ENCODE assay signal across 17 mouse cellular contexts in the genomic region with DNA sequence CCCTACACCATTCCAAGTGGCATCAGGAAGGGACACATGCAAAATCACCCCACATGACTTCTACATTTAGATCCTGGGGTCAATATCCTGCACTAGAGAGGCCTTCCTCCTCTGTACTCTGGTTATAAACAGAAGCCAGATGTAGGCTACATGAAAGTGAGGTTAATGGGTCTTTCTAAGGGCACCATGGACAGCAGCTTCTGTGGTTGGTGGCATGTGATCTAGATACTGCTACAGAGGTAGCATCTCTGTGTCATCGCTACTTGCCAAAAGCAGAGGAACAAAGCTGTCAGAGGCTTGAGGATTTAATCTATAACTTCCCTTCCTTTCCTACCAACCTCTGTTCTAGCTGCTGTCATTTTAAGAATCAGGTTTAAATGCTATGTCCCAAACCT.
DNase-seq lines count a peak whose midpoint lies in the region; ATAC-seq and TF ChIP-seq lines count a peak whose summit lies in the region.
"Had no signal": no experiment of that assay in that cellular context is flagged by ENCODE, and none has a peak within 500 bp of the region (broad histone marks: within the 10 kb centered on the region; RNA-seq: fewer than 3 reads in every experiment).

No protein-coding gene starts in this region.

- H3K4me1 ChIP-seq in heart, postnatal 0 days (ENCODE audit: control insufficient read depth, insufficient read depth) = no peaks in the 10 kb centered on the region
- H3K4me1 ChIP-seq in midbrain, embryonic 12.5 days = 0 out of 2 replicates have a peak, but pooled peaks cover 12% of the 10 kb centered on the region
- H3K4me1 ChIP-seq in midbrain, embryonic 10.5 days = 0 out of 2 replicates have a peak, but pooled peaks cover 4% of the 10 kb centered on the region
- H3K4me1 ChIP-seq: heart, embryonic 13.5 days; limb, embryonic 15.5 days; liver, embryonic 13.5 days had no signal

- H3K27me3 ChIP-seq in heart, postnatal 0 days (ENCODE audit: control insufficient read depth, insufficient read depth, low read length) = no peaks in the 10 kb centered on the region
- 0 out of 2 replicates have a peak, but pooled peaks cover 4% of the 10 kb centered on the region for H3K27me3 ChIP-seq in midbrain, embryonic 12.5 days
- no peaks in the 10 kb centered on the region for H3K27me3 ChIP-seq in midbrain, embryonic 10.5 days (ENCODE audit: low read depth, poor library complexity, severe bottlenecking)
- H3K27me3 ChIP-seq: embryonic facial prominence, embryonic 15.5 days; forebrain, embryonic 13.5 days; heart, embryonic 13.5 days; limb, embryonic 15.5 days; liver, embryonic 13.5 days had no signal

- WGBS in heart, postnatal 0 days = 96% methylated on average over 1 of the region's 1 CpGs
- 100% methylated on average over 1 of the region's 1 CpGs for WGBS in midbrain, embryonic 12.5 days
- WGBS in midbrain, embryonic 10.5 days = 97% methylated on average over 1 of the region's 1 CpGs

- peak; percentile 33; the same call in 1 of the 2 replicates for ATAC-seq in heart, postnatal 0 days (ENCODE audit: insufficient read depth, low read depth)
- peak; percentile 20; the same call in 1 of the 2 replicates for ATAC-seq in midbrain, embryonic 12.5 days (ENCODE audit: low FRiP score, low read depth)
- ATAC-seq: intestine, postnatal 0 days had no signal

- no peak overlapping the region for H3K4me3 ChIP-seq in heart, postnatal 0 days (ENCODE audit: low read depth, low read length)
- no peak overlapping the region for H3K4me3 ChIP-seq in midbrain, embryonic 12.5 days
- H3K4me3 ChIP-seq in midbrain, embryonic 10.5 days = no peak overlapping the region
- H3K4me3 ChIP-seq: embryonic facial prominence, embryonic 10.5 days; embryonic facial prominence, embryonic 15.5 days; forebrain, embryonic 13.5 days; heart, adult 2 months; heart, embryonic 13.5 days; limb, embryonic 15.5 days; liver, embryonic 13.5 days had no signal

- H3K36me3 ChIP-seq in heart, postnatal 0 days (replicated peaks; ENCODE audit: control insufficient read depth, insufficient read depth, low read length) = no peaks in the 10 kb centered on the region
- no peaks in the 10 kb centered on the region for H3K36me3 ChIP-seq in midbrain, embryonic 12.5 days
- no peaks in the 10 kb centered on the region for H3K36me3 ChIP-seq in midbrain, embryonic 10.5 days
- H3K36me3 ChIP-seq: embryonic facial prominence, embryonic 10.5 days; embryonic facial prominence, embryonic 15.5 days; heart, embryonic 13.5 days; limb, embryonic 15.5 days; liver, embryonic 13.5 days had no signal

- TF ChIP-seq EP300 in heart, postnatal 0 days (IDR thresholded peaks at IDR 0.05; ENCODE audit: low read depth) = no peak

- H3K9ac ChIP-seq in heart, postnatal 0 days (replicated peaks; ENCODE audit: low read depth, low read length) = no peak overlapping the region
- H3K9ac ChIP-seq in midbrain, embryonic 12.5 days (replicated peaks) = no peak overlapping the region
- H3K9ac ChIP-seq: embryonic facial prominence, embryonic 15.5 days; forebrain, embryonic 13.5 days; heart, embryonic 13.5 days; limb, embryonic 15.5 days; liver, embryonic 13.5 days had no signal

- DNase-seq in heart, postnatal 0 days (ENCODE audit: low spot score) = no peak
- DNase-seq in heart, adult 8-10 months (ENCODE audit: low spot score) = no peak
- no peak for DNase-seq in midbrain, embryonic 10.5 days (ENCODE audit: low spot score)
- DNase-seq in 3T3-L1 (ENCODE audit: low read depth, low spot score) = peak; percentile 48
- DNase-seq in Muller cell, postnatal 12 days (ENCODE audit: inconsistent ontology term) = peak; percentile 25
- no peak for DNase-seq in right cerebral cortex, postnatal 25 days
- DNase-seq in right cerebral cortex, postnatal 14 days = no peak
- DNase-seq: adrenal gland, adult 8-10 months had no signal

- no peaks in the 10 kb centered on the region for H3K9me3 ChIP-seq in heart, postnatal 0 days (replicated peaks; ENCODE audit: control insufficient read depth, low read length)
- H3K9me3 ChIP-seq in midbrain, embryonic 12.5 days = no peaks in the 10 kb centered on the region
- H3K9me3 ChIP-seq in midbrain, embryonic 10.5 days (replicated peaks) = no peaks in the 10 kb centered on the region
- H3K9me3 ChIP-seq: embryonic facial prominence, embryonic 10.5 days; embryonic facial prominence, embryonic 15.5 days; forebrain, embryonic 13.5 days; heart, embryonic 13.5 days; limb, embryonic 15.5 days; liver, embryonic 13.5 days had no signal

- H3K4me2 ChIP-seq in heart, postnatal 0 days (ENCODE audit: low read depth, low read length) = no peak overlapping the region
- H3K4me2 ChIP-seq in midbrain, embryonic 12.5 days (replicated peaks) = no peak overlapping the region
- H3K4me2 ChIP-seq: embryonic facial prominence, embryonic 15.5 days; heart, embryonic 13.5 days; limb, embryonic 15.5 days; liver, embryonic 13.5 days had no signal

- no peak overlapping the region for H3K27ac ChIP-seq in heart, postnatal 0 days (ENCODE audit: low read depth)
- no peak overlapping the region for H3K27ac ChIP-seq in midbrain, embryonic 12.5 days (replicated peaks)
- H3K27ac ChIP-seq in midbrain, embryonic 10.5 days (replicated peaks) = no peak overlapping the region
- H3K27ac ChIP-seq: embryonic facial prominence, embryonic 10.5 days; embryonic facial prominence, embryonic 15.5 days; forebrain, embryonic 13.5 days; heart, adult 2 months; heart, embryonic 13.5 days; limb, embryonic 15.5 days; liver, embryonic 13.5 days had no signal

- TF ChIP-seq CTCF in heart, postnatal 0 days (IDR thresholded peaks at IDR 0.05; ENCODE audit: low read depth) = no peak

Comparison
In these comparisons a context has a peak if more than half of its experiments do, and no peak if none do; other contexts are left out.
1. DNase-seq: peak in 3T3-L1 (single experiment) and Muller cell, postnatal 12 days (single experiment); none in heart, postnatal 0 days (single experiment), heart, adult 8-10 months (single experiment), midbrain, embryonic 10.5 days (single experiment), right cerebral cortex, postnatal 25 days (single experiment) and right cerebral cortex, postnatal 14 days (single experiment).